Mouse (Mus musculus): ENCODE measurements at regions not wholly inside any gene's neighbourhood (a gene's known extent, or its start where the extent isn't known, plus 50 kb on each side); places are given as distances from the start of the nearest gene placed in this dataset.

DNA sequence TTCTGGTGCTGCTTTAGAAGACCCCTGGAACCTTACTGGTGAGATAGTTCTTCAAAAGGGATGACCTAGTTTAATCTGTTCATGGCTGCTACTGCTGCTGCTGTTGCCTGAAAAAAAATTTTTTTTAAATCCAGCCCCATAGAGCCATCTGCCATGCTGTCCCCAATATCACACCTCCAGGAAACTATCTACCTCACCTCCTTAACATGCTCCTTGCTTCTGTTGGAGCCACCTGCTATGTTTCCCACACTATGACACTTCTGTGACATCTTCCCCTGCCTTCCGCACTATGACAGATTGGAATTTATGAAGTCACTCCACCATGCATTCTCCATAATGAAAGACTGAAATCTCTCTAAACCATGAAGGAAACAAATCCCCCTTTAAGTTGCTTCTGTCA is 349.6 kb downstream of the Dnajb9 start:
- TF ChIP-seq CTCF (conservative IDR thresholded peaks at IDR 0.05; ENCODE audit: low read length) (no peak), NANOG (IDR thresholded peaks at IDR 0.05; ENCODE audit: borderline replicate concordance, low read length) (no peak)
